Mouse (Mus musculus) heart, postnatal 0 days (tissue): ENCODE results near the gene Spaca1.

ENCODE experiments used
- CTCF ChIP-seq: IDR thresholded peaks from 2 replicates; pipeline ENCODE4 v1.5.1; 2016; ENCODE audit warnings: antibody characterized with exemption, control low read depth, low read depth
- EP300 ChIP-seq: IDR thresholded peaks from 2 replicates; pipeline ENCODE4 v1.6.1; 2016; ENCODE audit warnings: antibody characterized with exemption, low read depth

DNA sequence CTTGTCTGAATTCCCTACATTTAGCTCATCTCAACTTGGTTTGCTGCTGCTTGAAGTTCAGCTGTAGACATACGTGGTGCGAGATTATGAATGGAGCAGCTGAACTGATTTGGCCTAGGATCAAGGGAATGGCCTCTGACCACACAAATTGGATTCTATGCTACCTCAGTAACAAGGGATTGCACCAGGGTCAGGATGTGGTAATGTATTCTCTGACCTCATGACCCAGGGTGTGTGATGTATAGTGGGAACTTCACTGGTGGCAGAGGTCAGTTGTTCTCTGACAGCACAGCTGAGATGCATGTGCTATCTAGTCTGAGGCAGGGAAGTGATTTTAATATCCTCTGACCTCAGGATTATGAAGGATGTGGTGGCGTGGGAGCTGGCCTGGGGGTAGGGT, 31.1 kb upstream of the Spaca1 start:
- no peak for TF ChIP-seq CTCF
- no peak for TF ChIP-seq EP300
